Mouse (Mus musculus): Measurements from ENCODE around the gene Arsb.

The Arsb gene

GRCm38 (mm10) chr13:93921831-93922565, 150.6 kb downstream of the Arsb start:
- DNase-seq (ENCODE audit: low spot score), result no peak

- no peak for DNase-seq (ENCODE audit: low spot score)
Observed at GRCm38 (mm10) chr13:93922566-93922910, 151.1 kb downstream of the Arsb start.

GRCm38 (mm10) chr13:93924735-93925432, 153.5 kb downstream of the Arsb start:
- DNase-seq (ENCODE audit: low spot score), result no peak

GRCm38 (mm10) chr13:93930561-93931340, 159.3 kb downstream of the Arsb start:
- no peak for DNase-seq (ENCODE audit: low spot score)

GRCm38 (mm10) chr13:93936455-93936854, 165.0 kb downstream of the Arsb start:
- DNase-seq (ENCODE audit: low spot score), result no peak

- DNase-seq (ENCODE audit: low spot score), result no peak
Observed at GRCm38 (mm10) chr13:93938118-93938517, 166.7 kb downstream of the Arsb start.

GRCm38 (mm10) chr13:93939363-93940127, 168.1 kb downstream of the Arsb start:
- no peak for DNase-seq (ENCODE audit: low spot score)

GRCm38 (mm10) chr13:93940742-93941531, 169.5 kb downstream of the Arsb start:
- no peak for DNase-seq (ENCODE audit: low spot score)

- no peak for DNase-seq (ENCODE audit: low spot score)
Observed at GRCm38 (mm10) chr13:93950996-93951395, 179.6 kb downstream of the Arsb start.

GRCm38 (mm10) chr13:93951555-93951954, 180.1 kb downstream of the Arsb start:
- DNase-seq (ENCODE audit: low spot score), result no peak

GRCm38 (mm10) chr13:93952466-93952865, 181.0 kb downstream of the Arsb start:
- DNase-seq (ENCODE audit: low spot score), result no peak

GRCm38 (mm10) chr13:93957907-93958306, 186.5 kb downstream of the Arsb start:
- DNase-seq (ENCODE audit: low spot score), result no peak

- DNase-seq (ENCODE audit: low spot score), result no peak
Observed at GRCm38 (mm10) chr13:93966271-93966670, 194.8 kb downstream of the Arsb start.

GRCm38 (mm10) chr13:93967138-93967537, 195.7 kb downstream of the Arsb start:
- peak; percentile 33 for DNase-seq (ENCODE audit: low spot score)

- no peak for DNase-seq (ENCODE audit: low spot score)
Observed at GRCm38 (mm10) chr13:93970115-93970514, 198.7 kb downstream of the Arsb start.

- DNase-seq (ENCODE audit: low spot score), result no peak
Observed at GRCm38 (mm10) chr13:93972423-93972822, 201.0 kb downstream of the Arsb start.

GRCm38 (mm10) chr13:93975668-93976067, 204.2 kb downstream of the Arsb start:
- no peak for DNase-seq (ENCODE audit: low spot score)

- no peak for DNase-seq (ENCODE audit: low spot score)
Observed at GRCm38 (mm10) chr13:93976897-93977530, 205.6 kb downstream of the Arsb start.

- no peak for DNase-seq (ENCODE audit: low spot score)
Observed at GRCm38 (mm10) chr13:93978703-93979495, 207.5 kb downstream of the Arsb start.

- no peak for DNase-seq (ENCODE audit: low spot score)
Observed at GRCm38 (mm10) chr13:93979754-93980153, 208.3 kb downstream of the Arsb start.
